Mouse (Mus musculus) lung, postnatal 10 days (tissue): ENCODE results near the gene 1700001L19Rik.

Source experiments
- DNase-seq: peaks from one replicate; pipeline ENCODE4 v3.0.0; 2021

Gene 1700001L19Rik

GRCm38 (mm10) chr13:68597199-68597598, at the start of gene 1700001L19Rik:
Gene 1700001L19Rik (plus strand): TSS chr13:68597421.
- no peak for DNase-seq

GRCm38 (mm10) chr13:68553391-68553790, 43.8 kb upstream of the 1700001L19Rik start:
- peak; percentile 19 for DNase-seq

- DNase-seq, result no peak
Observed at GRCm38 (mm10) chr13:68568110-68568509, 29.1 kb upstream of the 1700001L19Rik start.

- DNase-seq, result no peak
Observed at GRCm38 (mm10) chr13:68568548-68568947, 28.7 kb upstream of the 1700001L19Rik start.

- peak; percentile 84 for DNase-seq
Observed at GRCm38 (mm10) chr13:68569589-68570336, 27.5 kb upstream of the 1700001L19Rik start.

GRCm38 (mm10) chr13:68572247-68572646, 25.0 kb upstream of the 1700001L19Rik start:
- peak; percentile 50 for DNase-seq

- peak; percentile 69 for DNase-seq
Observed at GRCm38 (mm10) chr13:68572966-68573913, 24.0 kb upstream of the 1700001L19Rik start.

GRCm38 (mm10) chr13:68574398-68574797, 22.8 kb upstream of the 1700001L19Rik start:
- no peak for DNase-seq

- peak; percentile 84 for DNase-seq
Observed at GRCm38 (mm10) chr13:68577945-68578344, 19.3 kb upstream of the 1700001L19Rik start.

- no peak for DNase-seq
Observed at GRCm38 (mm10) chr13:68581086-68581740, 16.0 kb upstream of the 1700001L19Rik start.

- DNase-seq, result peak; percentile 98
Observed at GRCm38 (mm10) chr13:68581747-68582516, 15.3 kb upstream of the 1700001L19Rik start, which contains the start of the genes Mtrr and Fastkd3. Gene Mtrr (minus strand): TSS chr13:68582149. Gene Fastkd3 (plus strand): TSS chr13:68582234.

- no peak for DNase-seq
Observed at GRCm38 (mm10) chr13:68582517-68582780, 14.8 kb upstream of the 1700001L19Rik start.

GRCm38 (mm10) chr13:68583961-68584360, 13.3 kb upstream of the 1700001L19Rik start:
- no peak for DNase-seq

- DNase-seq, result no peak
Observed at GRCm38 (mm10) chr13:68585441-68585840, 11.8 kb upstream of the 1700001L19Rik start.

- no peak for DNase-seq
Observed at GRCm38 (mm10) chr13:68588352-68588751, 8.9 kb upstream of the 1700001L19Rik start.

- peak; percentile 56 for DNase-seq
Observed at GRCm38 (mm10) chr13:68593797-68594196, 3.4 kb upstream of the 1700001L19Rik start.

- peak; percentile 20 for DNase-seq
Observed at GRCm38 (mm10) chr13:68597667-68598066, 446 bp downstream of the 1700001L19Rik start.

GRCm38 (mm10) chr13:68598953-68599352, 1.7 kb downstream of the 1700001L19Rik start:
- no peak for DNase-seq

- DNase-seq, result peak; percentile 61
Observed at GRCm38 (mm10) chr13:68601184-68601583, 4.0 kb downstream of the 1700001L19Rik start.

- no peak for DNase-seq
Observed at GRCm38 (mm10) chr13:68603085-68603484, 5.9 kb downstream of the 1700001L19Rik start.

- DNase-seq, result peak; percentile 81
Observed at GRCm38 (mm10) chr13:68605689-68606126, 8.5 kb downstream of the 1700001L19Rik start.
